Mouse (Mus musculus): Measurements from ENCODE around the gene Aagab. TPM values are rescaled to one million over a fixed set of nuclear protein-coding genes. Genes with fewer than 3 reads are reported as not detected.
A peak's percentile ranks its signal among the peaks of the same experiment; 100 is the strongest.

Gene Aagab
- polyA plus RNA-seq, 1 experiment from 2014 or later = 50.4 TPM

DNA sequence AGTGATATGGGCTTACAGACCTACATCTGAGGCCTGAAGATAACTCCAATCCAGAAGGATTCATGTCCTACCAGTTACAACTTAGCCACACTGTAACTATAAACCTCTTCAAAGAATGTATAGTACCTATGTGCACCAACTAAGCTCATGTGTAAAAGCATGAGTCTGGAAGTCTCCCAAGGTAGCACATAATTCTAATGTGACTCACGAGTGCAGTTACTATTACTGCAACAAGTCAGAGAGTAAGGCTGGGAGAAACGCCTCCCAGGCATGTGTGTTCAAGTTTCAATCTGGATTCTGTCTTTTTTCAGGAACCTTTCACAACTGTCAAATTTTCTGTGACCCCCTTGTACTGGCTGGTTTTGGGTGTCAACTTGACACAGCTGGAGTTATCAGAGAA, 22.4 kb upstream of the Aagab start:
- no peaks in the 10 kb centered on the region for H3K4me1 ChIP-seq (replicated peaks)
- no peaks in the 10 kb centered on the region for H3K27me3 ChIP-seq (ENCODE audit: insufficient read depth, poor library complexity, severe bottlenecking)
- no peak overlapping the region for H3K27ac ChIP-seq
- WGBS = 71% methylated on average over 2 of the region's 2 CpGs
- no peaks in the 10 kb centered on the region for H3K9me3 ChIP-seq
- no peak overlapping the region for H3K4me3 ChIP-seq
- DNase-seq (ENCODE audit: low spot score) = no peak
- H3K36me3 ChIP-seq = no peaks in the 10 kb centered on the region

DNA sequence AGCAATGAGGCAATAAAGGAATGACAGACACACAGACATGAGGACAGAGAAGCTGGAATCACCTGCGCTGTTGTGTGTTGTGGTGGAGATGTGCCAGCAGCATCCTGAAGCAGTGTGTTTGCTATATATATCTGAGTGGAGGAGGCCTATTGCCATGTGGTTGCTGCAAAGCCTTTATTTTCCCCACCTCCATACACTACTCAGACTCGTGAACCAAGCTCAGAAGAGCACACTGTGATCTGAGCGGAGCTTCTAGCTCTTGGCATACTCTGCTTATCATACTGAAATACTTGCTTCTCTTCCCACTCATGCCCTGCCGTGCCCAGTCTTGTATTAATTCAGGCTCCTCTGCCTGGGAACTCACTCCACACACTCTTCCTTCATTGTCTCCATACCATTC, 20.7 kb upstream of the Aagab start:
- Histone ChIP-seq H3K36me3 (no peaks in the 10 kb centered on the region), H3K4me3 (no peak overlapping the region), H3K27ac (no peak overlapping the region), H3K4me1 (replicated peaks) (no peaks in the 10 kb centered on the region), H3K9me3 (0 out of 2 replicates have a peak, but pooled peaks cover 2% of the 10 kb centered on the region), H3K27me3 (ENCODE audit: insufficient read depth, poor library complexity, severe bottlenecking) (no peaks in the 10 kb centered on the region)
- no peak for DNase-seq (ENCODE audit: low spot score)
- WGBS = 86% methylated on average over 4 of the region's 4 CpGs

DNA sequence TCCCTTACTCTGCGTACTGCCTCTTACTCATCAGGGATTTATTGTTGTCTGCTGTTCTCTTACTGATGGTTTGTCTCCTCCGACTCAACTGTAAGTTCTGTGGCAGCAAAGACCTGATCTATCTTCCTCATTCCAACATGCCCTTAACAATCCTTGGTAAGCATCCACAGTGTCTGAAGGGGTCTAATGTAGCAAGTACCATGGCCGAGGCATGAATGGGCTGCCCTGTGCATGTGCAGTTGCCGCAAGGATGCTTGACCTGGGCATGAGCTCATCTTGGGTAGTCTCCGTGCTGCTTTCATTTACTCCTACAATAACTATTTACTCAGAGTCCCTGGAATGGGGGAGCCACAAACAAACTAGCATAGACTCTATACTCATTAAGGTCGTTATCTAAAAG, 17.2 kb upstream of the Aagab start:
- no peak overlapping the region for H3K27ac ChIP-seq
- H3K27me3 ChIP-seq (ENCODE audit: insufficient read depth, poor library complexity, severe bottlenecking) = no peaks in the 10 kb centered on the region
- 91% methylated on average over 6 of the region's 6 CpGs for WGBS
- DNase-seq (ENCODE audit: low spot score) = no peak
- no peaks in the 10 kb centered on the region for H3K36me3 ChIP-seq
- H3K4me1 ChIP-seq (replicated peaks) = no peaks in the 10 kb centered on the region
- no peak overlapping the region for H3K4me3 ChIP-seq
- 0 out of 2 replicates have a peak, but pooled peaks cover 5% of the 10 kb centered on the region for H3K9me3 ChIP-seq

DNA sequence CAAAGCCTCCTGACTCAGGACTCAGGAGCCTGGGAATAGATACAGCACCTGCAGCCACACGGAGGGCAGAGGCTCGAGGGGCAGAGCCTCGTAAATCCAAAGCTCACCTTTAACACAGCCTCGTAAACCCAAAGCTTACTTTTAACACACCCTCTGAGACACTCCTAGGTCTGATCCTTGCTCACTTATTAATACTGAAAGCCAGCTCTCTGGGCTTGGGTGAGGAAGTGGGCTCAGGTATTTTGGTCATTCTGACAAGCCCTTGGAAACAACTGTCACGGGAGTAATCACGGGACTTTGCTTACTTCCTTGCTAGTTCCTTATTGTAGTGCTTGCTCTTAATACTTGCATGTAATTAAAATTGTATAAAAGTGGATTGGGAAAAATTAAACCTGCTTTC, 13.3 kb upstream of the Aagab start:
- 80% methylated on average over 6 of the region's 6 CpGs for WGBS
- H3K27me3 ChIP-seq (ENCODE audit: insufficient read depth, poor library complexity, severe bottlenecking) = no peaks in the 10 kb centered on the region
- H3K9me3 ChIP-seq = 0 out of 2 replicates have a peak, but pooled peaks cover 5% of the 10 kb centered on the region
- DNase-seq (ENCODE audit: low spot score) = no peak
- H3K4me1 ChIP-seq (replicated peaks) = no peaks in the 10 kb centered on the region
- no peaks in the 10 kb centered on the region for H3K36me3 ChIP-seq
- H3K27ac ChIP-seq = no peak overlapping the region
- no peak overlapping the region for H3K4me3 ChIP-seq

DNA sequence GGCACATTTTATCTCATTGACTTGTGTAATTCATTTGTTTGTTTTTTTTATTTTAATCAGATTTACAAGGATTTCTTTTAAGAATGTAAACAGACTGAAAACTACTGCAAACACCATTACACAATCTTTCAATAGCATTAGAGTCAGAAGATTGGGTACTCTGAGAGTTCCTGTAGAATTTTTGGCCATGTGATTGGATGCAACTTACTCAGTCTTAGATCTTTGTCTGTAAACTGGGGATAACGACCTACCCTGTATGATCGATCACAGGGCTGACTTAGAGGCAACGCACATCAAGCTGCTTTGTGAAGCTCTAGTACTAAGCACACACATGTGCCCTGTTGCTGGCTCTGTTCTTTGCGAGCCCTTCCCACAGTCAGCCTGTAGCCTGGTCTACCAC, 11.9 kb upstream of the Aagab start:
- H3K4me3 ChIP-seq = no peak overlapping the region
- DNase-seq (ENCODE audit: low spot score) = no peak
- H3K27me3 ChIP-seq (ENCODE audit: insufficient read depth, poor library complexity, severe bottlenecking) = no peaks in the 10 kb centered on the region
- H3K9me3 ChIP-seq = 0 out of 2 replicates have a peak, but pooled peaks cover 5% of the 10 kb centered on the region
- H3K27ac ChIP-seq = no peak overlapping the region
- H3K4me1 ChIP-seq (replicated peaks) = no peaks in the 10 kb centered on the region
- H3K36me3 ChIP-seq = no peaks in the 10 kb centered on the region
- WGBS = 98% methylated on average over 4 of the region's 4 CpGs

DNA sequence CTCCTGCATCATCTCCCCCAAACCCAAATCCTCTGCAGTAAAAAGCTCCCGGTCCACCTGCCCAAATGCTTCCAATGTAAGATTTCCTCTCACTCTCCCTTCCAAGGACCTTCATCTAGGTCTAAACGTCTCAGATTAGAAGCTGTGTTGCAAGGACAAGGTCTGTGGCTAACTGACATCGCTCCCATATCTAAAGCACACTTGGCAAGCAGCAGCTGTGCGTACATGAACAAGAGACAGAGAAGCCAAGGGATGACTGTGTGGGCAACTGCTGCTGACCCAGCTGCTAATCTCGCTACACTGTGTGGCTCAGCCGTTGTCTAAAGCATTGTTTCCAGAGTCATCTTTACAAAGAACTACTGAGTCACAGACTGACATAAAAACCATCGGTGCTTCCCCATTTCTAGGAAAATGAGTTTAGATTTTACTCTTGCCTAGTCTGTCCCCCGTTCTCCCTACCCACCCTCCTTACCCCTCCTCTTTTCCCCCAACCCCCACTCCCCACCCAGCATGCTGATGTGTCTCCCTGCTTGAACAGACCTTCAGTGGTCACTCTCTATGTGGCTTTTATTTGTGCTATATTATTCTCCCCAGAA, 10.7 kb upstream of the Aagab start:
- DNase-seq (ENCODE audit: low spot score) = no peak
- H3K27me3 ChIP-seq (ENCODE audit: insufficient read depth, poor library complexity, severe bottlenecking) = no peaks in the 10 kb centered on the region
- H3K4me3 ChIP-seq = no peak overlapping the region
- no peaks in the 10 kb centered on the region for H3K36me3 ChIP-seq
- 89% methylated on average over 8 of the region's 8 CpGs for WGBS
- H3K9me3 ChIP-seq = 0 out of 2 replicates have a peak, but pooled peaks cover 3% of the 10 kb centered on the region
- H3K27ac ChIP-seq = no peak overlapping the region
- H3K4me1 ChIP-seq (replicated peaks) = no peaks in the 10 kb centered on the region

DNA sequence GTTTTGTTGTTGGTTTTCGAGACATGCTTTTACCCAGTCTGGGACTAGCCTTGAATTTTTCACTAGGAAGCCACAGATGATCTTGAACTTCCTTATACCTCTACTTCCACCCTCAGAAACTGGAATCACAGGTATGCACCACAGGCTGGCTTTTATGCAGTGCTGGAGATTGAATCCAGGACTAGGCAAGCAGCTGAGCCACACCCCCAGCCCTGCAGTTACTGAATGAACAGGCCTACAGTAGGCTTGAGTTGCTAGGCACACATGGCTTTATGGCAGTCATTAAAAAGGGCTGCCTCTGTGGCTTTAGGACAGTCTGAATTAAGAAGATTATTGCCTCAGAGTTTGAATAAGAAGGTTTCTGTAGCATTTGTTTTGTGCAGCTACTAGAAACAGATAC, 7.4 kb upstream of the Aagab start:
- no peaks in the 10 kb centered on the region for H3K4me1 ChIP-seq (replicated peaks)
- 100% methylated on average over 1 of the region's 1 CpGs for WGBS
- no peak for DNase-seq (ENCODE audit: low spot score)
- H3K9me3 ChIP-seq = no peaks in the 10 kb centered on the region
- no peaks in the 10 kb centered on the region for H3K27me3 ChIP-seq (ENCODE audit: insufficient read depth, poor library complexity, severe bottlenecking)
- no peaks in the 10 kb centered on the region for H3K36me3 ChIP-seq
- H3K27ac ChIP-seq = no peak overlapping the region
- no peak overlapping the region for H3K4me3 ChIP-seq

DNA sequence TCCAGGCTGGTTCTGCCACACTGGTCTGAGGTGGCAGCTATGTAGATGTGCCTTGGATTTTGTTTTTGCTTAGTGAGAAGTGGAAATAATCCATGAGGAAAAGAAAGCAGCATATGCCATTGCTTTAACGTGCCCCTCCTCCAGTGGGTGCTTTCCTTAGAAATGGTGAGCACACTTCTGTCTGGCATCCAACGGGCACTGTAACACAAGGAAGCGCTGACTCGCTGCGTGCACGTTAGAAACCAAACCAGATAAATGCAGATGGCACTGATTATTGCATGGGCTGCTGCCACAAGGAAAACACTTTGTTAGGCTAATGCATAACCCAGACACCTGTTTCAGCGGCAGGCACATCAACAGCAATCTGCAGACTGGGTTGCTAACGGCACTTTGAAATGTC, 6.8 kb upstream of the Aagab start:
- Histone ChIP-seq H3K4me1 (replicated peaks) (no peaks in the 10 kb centered on the region), H3K9me3 (no peaks in the 10 kb centered on the region), H3K4me3 (no peak overlapping the region), H3K27ac (no peak overlapping the region), H3K36me3 (no peaks in the 10 kb centered on the region), H3K27me3 (ENCODE audit: insufficient read depth, poor library complexity, severe bottlenecking) (no peaks in the 10 kb centered on the region)
- WGBS = 91% methylated on average over 8 of the region's 8 CpGs
- no peak for DNase-seq (ENCODE audit: low spot score)

DNA sequence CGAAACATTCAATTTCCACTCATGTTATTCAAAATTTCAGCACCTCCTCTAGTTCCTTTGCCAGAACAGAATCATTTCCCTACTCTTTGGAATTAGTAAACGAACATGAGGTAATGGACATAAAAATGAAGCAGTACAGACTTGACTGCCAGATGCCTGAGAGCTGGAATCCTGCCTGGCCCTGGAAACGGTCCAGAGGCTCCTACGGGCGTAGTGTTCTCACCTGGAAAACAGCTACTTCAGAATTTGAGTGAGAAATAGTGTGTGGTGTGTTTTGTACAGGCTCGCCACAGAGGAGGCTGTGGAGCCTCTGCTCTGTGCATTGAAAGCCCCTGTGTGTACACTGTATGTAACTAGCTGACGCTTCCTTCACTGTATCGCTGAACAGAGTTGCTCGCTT, 5.8 kb upstream of the Aagab start:
- Histone ChIP-seq H3K27ac (no peak overlapping the region), H3K27me3 (ENCODE audit: insufficient read depth, poor library complexity, severe bottlenecking) (no peaks in the 10 kb centered on the region), H3K4me1 (replicated peaks) (no peaks in the 10 kb centered on the region), H3K9me3 (no peaks in the 10 kb centered on the region), H3K36me3 (no peaks in the 10 kb centered on the region), H3K4me3 (no peak overlapping the region)
- no peak for DNase-seq (ENCODE audit: low spot score)
- WGBS = 91% methylated on average over 9 of the region's 9 CpGs

DNA sequence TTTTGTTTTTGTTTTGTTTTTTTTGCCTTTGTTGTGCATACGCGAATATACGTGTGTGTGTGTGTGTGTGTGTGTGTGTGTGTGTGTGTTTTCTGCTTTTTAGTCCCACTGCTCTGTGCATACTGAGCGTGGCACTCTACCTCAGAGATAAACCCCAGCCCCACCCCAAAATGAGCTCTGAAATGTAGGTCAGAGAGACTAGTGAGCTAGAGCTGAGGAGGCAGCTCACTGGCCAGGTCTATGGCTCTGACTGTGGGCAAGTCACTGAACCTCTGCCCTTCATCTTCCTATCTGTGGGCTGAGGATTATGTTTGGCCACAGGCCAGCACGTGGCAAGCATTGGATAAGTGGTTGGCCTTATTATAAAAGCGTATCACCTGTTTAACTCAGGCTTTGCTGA, 1.4 kb downstream of the Aagab start:
- H3K9me3 ChIP-seq = no peaks in the 10 kb centered on the region
- no peaks in the 10 kb centered on the region for H3K36me3 ChIP-seq
- H3K27me3 ChIP-seq (ENCODE audit: insufficient read depth, poor library complexity, severe bottlenecking) = no peaks in the 10 kb centered on the region
- H3K4me1 ChIP-seq (replicated peaks) = peaks cover 34% of the 10 kb centered on the region
- no peak for DNase-seq (ENCODE audit: low spot score)
- 65% methylated on average over 6 of the region's 6 CpGs for WGBS
- H3K27ac ChIP-seq = no peak overlapping the region
- H3K4me3 ChIP-seq = peak overlapping the region; percentile 95

DNA sequence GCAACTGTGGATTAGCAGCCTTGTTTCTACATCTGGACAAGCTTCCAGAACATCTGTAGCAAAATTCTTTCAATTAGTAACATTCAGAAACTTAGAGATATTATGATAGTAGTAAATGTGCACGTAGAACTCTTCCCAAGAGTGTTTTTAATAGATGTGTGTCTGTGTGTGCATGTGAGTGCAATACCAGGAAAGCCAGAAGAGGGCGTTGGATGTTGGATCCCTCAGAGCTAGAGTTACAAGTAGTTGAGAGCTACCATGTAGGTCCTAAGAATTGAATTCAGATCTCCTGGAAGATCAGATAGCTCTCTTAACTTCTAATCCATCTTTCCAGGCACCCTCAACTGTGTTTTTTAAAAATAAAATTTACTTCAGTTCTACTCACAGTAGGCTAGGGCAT, 4.1 kb downstream of the Aagab start:
- Histone ChIP-seq H3K9me3 (no peaks in the 10 kb centered on the region), H3K4me1 (replicated peaks) (peaks cover 59% of the 10 kb centered on the region), H3K36me3 (no peaks in the 10 kb centered on the region), H3K27ac (no peak overlapping the region), H3K27me3 (ENCODE audit: insufficient read depth, poor library complexity, severe bottlenecking) (no peaks in the 10 kb centered on the region), H3K4me3 (no peak overlapping the region)
- WGBS = 80% methylated on average over 2 of the region's 2 CpGs
- DNase-seq (ENCODE audit: low spot score) = no peak

DNA sequence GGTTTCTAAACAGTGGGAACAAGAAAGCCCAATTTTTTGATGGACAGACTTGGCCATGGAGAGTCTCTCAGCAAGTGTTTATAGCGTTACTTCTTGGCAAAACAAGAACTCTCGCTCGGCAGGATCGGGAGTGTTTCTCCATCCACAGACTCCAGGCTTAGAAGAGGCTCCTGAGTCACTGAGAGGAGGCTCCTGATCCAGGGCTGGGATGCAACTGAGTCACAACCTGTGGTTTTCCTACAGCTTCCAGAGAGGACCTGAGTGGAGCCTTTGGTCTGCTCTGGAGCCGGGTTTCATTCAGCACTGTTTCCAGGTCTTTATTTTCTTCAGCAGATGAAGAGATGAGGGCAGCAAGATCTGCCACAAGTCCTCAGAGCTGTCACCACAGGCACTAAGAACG, 5.5 kb downstream of the Aagab start:
- WGBS = 84% methylated on average over 6 of the region's 6 CpGs
- Histone ChIP-seq H3K27me3 (ENCODE audit: insufficient read depth, poor library complexity, severe bottlenecking) (no peaks in the 10 kb centered on the region), H3K4me1 (replicated peaks) (peaks cover 63% of the 10 kb centered on the region), H3K36me3 (no peaks in the 10 kb centered on the region), H3K9me3 (no peaks in the 10 kb centered on the region), H3K27ac (no peak overlapping the region), H3K4me3 (no peak overlapping the region)
- no peak for DNase-seq (ENCODE audit: low spot score)

DNA sequence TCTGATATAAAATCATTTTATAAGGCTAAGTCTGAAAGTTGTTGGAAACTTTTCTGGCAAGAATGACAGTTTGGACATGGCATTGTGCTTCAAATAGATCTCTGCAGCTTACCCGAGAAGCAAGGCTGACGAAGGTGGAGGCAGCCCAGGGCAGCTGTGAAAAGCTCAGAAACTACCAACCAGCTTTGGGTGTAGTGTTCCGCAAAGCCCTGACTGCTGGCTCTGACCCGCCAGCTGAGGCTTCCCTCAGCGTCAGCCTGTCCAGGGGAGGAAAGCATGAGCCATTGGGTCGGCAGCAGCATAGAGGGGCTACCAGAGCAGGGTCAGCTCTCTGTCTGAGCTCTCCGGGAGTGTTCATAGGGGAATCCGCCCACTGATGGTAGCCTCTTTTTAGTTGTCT, 6.8 kb downstream of the Aagab start:
- Histone ChIP-seq H3K36me3 (no peaks in the 10 kb centered on the region), H3K27ac (no peak overlapping the region), H3K27me3 (ENCODE audit: insufficient read depth, poor library complexity, severe bottlenecking) (no peaks in the 10 kb centered on the region), H3K4me1 (replicated peaks) (peaks cover 57% of the 10 kb centered on the region), H3K9me3 (no peaks in the 10 kb centered on the region), H3K4me3 (no peak overlapping the region)
- no peak for DNase-seq (ENCODE audit: low spot score)
- WGBS = 65% methylated on average over 8 of the region's 8 CpGs

DNA sequence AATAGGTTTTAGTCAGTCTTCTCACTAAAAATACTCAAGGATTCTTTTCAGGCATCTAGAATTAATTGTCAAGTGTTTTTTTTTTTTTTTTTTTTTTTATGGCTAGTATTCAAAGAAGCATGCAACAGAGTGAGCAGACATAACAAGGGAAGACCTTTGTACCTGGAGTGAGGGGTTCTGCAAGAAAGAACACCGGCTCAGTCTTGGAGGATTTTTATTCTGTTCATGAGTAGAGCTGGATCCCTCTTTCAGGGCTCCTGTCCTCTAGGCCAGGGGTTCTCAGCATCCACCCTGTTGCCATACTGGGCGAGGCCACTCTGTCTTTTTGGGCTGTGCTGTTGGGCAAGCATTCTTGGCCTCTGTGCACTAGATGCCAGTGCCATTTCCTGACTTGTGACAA, 7.3 kb downstream of the Aagab start:
- no peak for DNase-seq (ENCODE audit: low spot score)

More for the DNA sequence above, 7.3 kb downstream of the Aagab start:
- WGBS = 95% methylated on average over 2 of the region's 2 CpGs
- H3K27ac ChIP-seq = no peak overlapping the region; the same call in 1 of the 2 replicates
- peaks cover 54% of the 10 kb centered on the region for H3K4me1 ChIP-seq (replicated peaks)
- no peaks in the 10 kb centered on the region for H3K36me3 ChIP-seq
- H3K27me3 ChIP-seq (ENCODE audit: insufficient read depth, poor library complexity, severe bottlenecking) = no peaks in the 10 kb centered on the region
- no peaks in the 10 kb centered on the region for H3K9me3 ChIP-seq
- H3K4me3 ChIP-seq = no peak overlapping the region
